Mouse (Mus musculus) embryonic fibroblast, embryonic 13.5 days (primary cell): Measurements from ENCODE around the gene Dbnl. TPM values are rescaled to one million over a fixed set of nuclear protein-coding genes. Genes with fewer than 3 reads are reported as not detected.

Experiments used
- H3K27ac ChIP-seq: 2 replicates; pipeline ENCODE4 v1.5.1; 2012; ENCODE audit warnings: low read length, control low read depth, inconsistent platforms; ENCODE audit not compliant: insufficient read depth
- H3K4me1 ChIP-seq: 2 replicates; pipeline ENCODE4 v1.6.1; 2011; ENCODE audit warnings: low read length; ENCODE audit not compliant: control insufficient read depth, insufficient read depth
- H3K4me3 ChIP-seq: 2 replicates; pipeline ENCODE4 v1.5.1; 2011; ENCODE audit warnings: mild to moderate bottlenecking, control low read depth, low read length; ENCODE audit not compliant: insufficient read depth
- CTCF ChIP-seq: IDR thresholded peaks from 2 replicates; pipeline ENCODE4 v1.5.1; 2011; ENCODE audit warnings: mild to moderate bottlenecking, control low read depth, low read length, moderate library complexity, borderline replicate concordance; ENCODE audit not compliant: insufficient read depth
- POLR2A ChIP-seq: IDR thresholded peaks from 2 replicates; pipeline ENCODE4 v1.6.1; 2011; ENCODE audit warnings: low read depth, mild to moderate bottlenecking, control low read depth, low read length, moderate library complexity
- polyA plus RNA-seq: library from polyadenylated mRNA; stranded (reverse); fragments of >200 nt; gene quantifications from 2 replicates; pipeline ENCODE4 v1.2.4, GENCODE M21; 2011; ENCODE audit warnings: low read depth; ENCODE audit not compliant: missing spikeins, insufficient read length

The Dbnl gene
- polyA plus RNA-seq, 1 experiment = 46.0 TPM

DNA sequence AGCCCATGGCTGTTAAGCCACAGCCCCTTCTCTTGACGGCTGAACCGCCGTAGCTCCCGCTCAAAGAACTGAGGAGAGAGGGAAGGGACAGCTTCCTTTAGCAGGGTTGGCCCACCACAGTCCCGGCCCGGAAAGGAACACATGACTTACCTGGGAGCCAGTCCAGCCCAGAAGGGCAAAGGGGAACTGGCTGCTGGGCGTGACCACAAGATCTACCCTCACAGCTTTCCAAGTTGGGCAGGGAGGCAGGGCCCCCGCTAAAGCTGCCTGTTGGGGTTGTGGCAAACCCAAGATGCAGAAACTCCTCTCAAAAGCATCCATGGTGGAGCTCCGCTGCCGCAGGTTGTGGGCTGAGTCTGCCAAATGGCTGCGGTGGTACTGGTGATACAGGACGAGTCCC, 41.0 kb downstream of the Dbnl start:
- TF ChIP-seq CTCF = no peak
- Histone ChIP-seq H3K4me1 (no peaks in the 10 kb centered on the region), H3K4me3 (no peak overlapping the region), H3K27ac (no peak overlapping the region)

DNA sequence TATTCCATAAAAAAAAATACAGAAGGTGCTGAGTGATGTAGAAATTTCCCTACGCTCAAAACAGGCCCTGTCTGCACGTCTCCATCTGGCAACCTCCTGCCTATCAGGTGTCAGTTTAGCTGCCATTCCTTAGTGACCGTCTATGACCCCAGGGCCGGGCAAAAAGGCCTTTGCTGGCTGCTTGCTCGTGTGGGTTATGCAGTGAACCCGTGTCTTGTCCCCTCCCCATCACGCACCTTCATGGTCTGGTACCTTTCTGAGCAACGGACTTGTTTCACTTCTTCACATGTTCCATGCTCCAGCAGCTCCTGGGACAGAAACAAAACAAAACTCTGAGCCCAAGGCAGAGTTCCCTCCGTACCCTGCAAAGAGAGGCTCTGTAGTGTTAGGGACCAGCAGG, 46.2 kb downstream of the Dbnl start:
- H3K27ac ChIP-seq = peak overlapping the region; percentile 59
- H3K4me1 ChIP-seq = peaks cover 7% of the 10 kb centered on the region; the same call in 1 of the 2 replicates
- no peak for TF ChIP-seq POLR2A
- TF ChIP-seq CTCF = no peak
- H3K4me3 ChIP-seq = no peak overlapping the region

DNA sequence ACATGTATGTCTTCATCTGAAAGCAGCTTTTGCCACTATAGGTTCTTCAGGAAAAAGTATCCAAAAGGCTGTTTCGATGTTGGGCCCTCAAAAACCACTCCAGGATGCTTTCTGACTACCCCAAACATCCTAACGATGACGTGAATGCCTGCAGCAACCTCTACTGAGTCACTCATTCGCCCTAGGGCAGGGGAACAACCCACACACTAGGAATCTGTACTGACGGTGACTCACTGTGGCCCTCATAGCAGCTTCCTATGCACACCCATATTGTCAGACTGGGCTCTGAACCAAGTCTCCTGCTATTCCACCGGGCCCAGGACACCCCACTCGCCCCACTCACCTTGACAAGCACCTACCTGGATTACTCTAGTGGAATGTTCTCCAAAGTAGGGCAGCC, 46.8 kb downstream of the Dbnl start:
- peak overlapping the region; percentile 59 for H3K27ac ChIP-seq
- TF ChIP-seq CTCF = no peak
- TF ChIP-seq POLR2A = no peak
- peaks cover 7% of the 10 kb centered on the region; the same call in 1 of the 2 replicates for H3K4me1 ChIP-seq
- H3K4me3 ChIP-seq = no peak overlapping the region

DNA sequence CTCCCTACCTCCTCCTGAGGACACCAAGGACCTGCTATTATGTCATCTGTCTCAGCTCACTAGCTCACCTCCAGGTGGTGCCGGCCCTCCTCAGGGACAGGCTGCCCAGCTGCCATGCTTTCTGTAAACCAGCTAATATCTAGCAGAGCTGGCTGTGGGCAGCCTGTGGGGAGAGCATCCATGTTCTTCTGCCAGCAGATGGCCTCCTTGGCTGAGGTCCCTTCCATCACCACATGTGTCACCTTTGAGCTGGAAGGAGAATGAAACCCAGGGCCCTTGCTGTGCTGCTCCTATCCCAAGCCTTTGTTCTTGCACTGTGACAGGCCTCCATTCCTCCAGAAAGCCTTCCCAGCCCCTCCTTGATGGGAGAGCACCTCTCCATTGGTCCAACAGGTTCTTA, 47.8 kb downstream of the Dbnl start:
- Histone ChIP-seq H3K4me1 (peaks cover 7% of the 10 kb centered on the region; the same call in 1 of the 2 replicates), H3K4me3 (no peak overlapping the region), H3K27ac (no peak overlapping the region)
- no peak for TF ChIP-seq POLR2A
- TF ChIP-seq CTCF = peak; percentile 13; the same call in 1 of the 2 replicates

DNA sequence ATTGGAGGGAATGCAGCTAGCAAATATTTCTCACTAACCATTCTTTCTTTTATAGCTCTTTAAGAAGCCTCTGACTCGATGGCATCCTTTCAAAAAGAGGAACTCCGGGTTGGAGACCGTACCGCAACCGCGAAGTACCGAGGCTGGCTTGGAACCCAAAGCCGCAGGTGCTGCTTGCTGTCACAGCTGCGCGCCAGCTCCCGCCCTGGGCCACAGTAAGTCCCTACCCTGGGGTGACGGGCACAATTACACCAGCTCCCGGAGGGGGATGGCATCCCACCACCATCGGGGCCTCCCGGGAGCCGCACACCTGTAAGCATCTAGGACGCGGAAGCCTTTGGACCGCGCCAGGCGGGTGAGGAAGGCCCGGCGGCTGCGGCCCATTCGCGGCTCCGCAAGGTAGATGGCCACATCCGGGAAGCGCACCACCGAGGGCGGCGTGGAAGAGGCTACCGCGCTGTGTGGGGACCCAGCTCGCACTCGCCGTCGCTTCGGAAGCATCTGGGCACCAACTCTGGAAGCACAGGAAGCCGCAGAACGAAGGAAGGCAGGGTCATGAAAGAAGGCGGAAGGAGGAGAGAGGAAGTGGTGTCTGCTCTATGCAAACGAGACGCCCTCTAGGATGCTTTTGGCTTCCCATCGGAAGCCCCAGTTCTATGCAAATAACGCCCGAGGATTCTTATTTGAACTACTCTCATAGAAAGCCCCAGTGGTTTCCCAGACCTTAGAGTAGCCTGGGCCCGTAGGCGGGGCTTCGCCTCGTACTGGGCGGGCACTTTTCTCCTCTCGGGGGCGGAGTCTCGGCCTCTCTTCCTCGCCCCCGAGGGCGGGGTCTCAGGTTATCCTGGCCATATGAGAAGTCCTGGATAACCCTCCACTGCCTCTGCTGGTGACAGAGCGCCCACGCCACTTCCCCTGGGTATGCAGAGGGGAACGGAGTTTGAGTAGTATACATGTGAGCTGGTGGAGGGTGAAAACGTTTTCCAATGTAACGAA, 49.3 kb downstream of the Dbnl start, which contains the start of gene Polm:
Polm (minus strand) TSS at position 766 of the 996 bp plus-strand sequence.
- TF ChIP-seq POLR2A (peak; percentile 80), CTCF (peak; percentile 62; the same call in 1 of the 2 replicates)
- peak within 1 kb of the TSS; percentile 73 for H3K27ac ChIP-seq

DNA sequence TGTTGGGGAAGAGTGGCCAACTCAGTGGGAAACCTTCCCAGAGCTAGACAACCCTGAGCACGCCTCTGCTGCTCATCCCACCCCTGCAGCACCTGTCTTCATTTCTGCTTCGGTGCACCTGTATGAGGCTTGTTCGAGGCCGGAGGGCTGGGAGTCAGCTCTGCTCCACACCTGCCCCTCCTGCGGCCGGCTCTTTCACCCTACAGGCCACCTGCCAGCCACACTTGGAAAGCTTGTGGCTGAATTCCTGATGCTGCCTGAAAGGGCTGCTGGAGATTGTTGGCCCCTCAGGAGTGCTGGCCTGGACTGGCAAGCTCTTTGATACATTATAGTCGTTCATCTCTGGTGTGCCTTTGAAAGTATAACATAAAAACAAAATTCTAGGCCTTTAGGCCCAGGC, 52.1 kb downstream of the Dbnl start:
- Histone ChIP-seq H3K4me1 (0 out of 2 replicates have a peak, but pooled peaks cover 2% of the 10 kb centered on the region), H3K4me3 (no peak overlapping the region), H3K27ac (no peak overlapping the region)
- TF ChIP-seq POLR2A (no peak), CTCF (no peak)

More for the DNA sequence above, 49.3 kb downstream of the Dbnl start, which contains the start of gene Polm:
- peaks cover 7% of the 10 kb centered on the region; the same call in 1 of the 2 replicates for H3K4me1 ChIP-seq
- peak within 1 kb of the TSS; percentile 72 for H3K4me3 ChIP-seq

DNA sequence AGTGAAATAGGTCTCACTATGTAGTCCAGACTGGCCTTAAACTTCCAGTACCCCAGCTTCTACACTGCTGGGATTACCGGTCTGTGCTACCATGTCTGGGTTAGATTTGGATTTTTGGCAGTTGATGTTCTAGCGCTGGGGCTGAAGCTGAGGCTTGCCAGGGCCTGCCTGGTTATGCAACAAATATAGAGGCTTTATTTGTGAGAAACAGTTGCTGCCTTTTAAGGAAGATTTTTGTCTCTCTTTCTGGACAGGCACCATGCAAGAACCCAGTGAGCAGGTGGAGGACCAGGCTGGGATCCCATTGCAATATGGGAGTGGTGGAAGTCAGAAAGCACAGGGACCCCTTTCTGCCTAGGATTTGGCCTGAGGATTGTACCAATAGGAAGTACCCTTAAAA, 53.5 kb downstream of the Dbnl start:
- no peaks in the 10 kb centered on the region for H3K4me1 ChIP-seq
- no peak overlapping the region for H3K4me3 ChIP-seq
- no peak overlapping the region for H3K27ac ChIP-seq
- TF ChIP-seq CTCF (no peak), POLR2A (no peak)

DNA sequence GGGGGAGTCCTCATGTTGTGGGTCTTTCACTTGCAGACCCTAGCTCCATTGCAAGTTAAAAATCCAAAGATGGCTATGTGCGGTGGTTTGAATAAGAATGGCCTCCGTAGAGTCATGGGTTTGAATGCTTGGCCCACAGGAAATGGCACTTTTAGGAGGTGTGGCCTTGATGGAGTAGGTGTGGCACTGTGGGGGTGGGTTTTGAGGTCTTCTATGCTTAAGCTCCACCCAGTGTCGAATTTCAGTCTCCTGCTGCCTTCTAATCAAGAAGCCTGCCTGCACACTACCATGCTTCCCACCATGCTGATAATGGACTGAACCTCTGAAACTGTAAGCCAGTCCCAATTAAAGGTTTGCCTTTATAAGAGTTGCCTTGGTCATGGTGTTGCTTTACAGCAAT, 54.8 kb downstream of the Dbnl start:
- no peak overlapping the region for H3K27ac ChIP-seq
- H3K4me1 ChIP-seq = 0 out of 2 replicates have a peak, but pooled peaks cover 2% of the 10 kb centered on the region
- TF ChIP-seq CTCF = no peak
- TF ChIP-seq POLR2A = no peak
- H3K4me3 ChIP-seq = no peak overlapping the region

DNA sequence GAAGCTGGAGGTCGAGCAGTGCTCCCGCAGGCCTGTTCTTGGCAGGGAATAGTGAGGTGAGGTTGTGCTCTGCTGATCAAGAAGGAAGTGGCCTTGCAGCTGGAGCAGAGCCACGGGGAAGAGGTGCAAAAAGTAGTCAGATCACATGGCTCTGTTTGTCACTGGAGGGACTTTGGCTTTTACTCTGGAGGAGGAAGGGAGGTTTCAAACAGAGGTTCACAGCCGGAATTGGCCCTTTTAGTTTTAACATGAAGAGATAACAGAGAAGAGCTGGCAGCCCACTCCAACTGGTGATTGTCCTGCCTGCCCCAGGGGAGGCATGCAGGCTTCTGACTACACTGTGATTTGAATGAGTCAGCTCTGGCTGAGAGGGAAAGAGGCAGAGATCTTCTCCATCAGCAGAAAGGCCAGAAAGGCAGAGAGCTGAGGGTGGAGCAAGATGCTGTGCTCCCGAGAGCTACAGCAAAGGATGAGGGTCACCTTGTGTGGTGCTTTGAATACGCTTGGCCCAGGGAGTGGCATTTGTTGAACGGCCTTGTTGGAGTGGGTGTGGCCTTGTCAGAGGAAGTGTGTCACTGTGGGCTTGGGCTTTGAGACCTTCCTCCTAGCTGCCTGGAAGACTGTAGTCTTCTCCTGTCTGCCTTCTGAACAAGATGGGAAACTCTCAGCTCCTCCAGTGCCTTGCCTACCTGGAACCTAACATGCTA, 58.5 kb downstream of the Dbnl start:
- Histone ChIP-seq H3K4me3 (no peak overlapping the region), H3K27ac (peak overlapping the region; percentile 43), H3K4me1 (peaks cover 17% of the 10 kb centered on the region)
- TF ChIP-seq CTCF = no peak
- TF ChIP-seq POLR2A = no peak
